In genomic region chr2:61176807-61177206, GRCm38 (mm10) we compare ENCODE assay signal across 11 mouse cellular contexts.
DNase-seq lines count a peak whose midpoint lies in the region; ATAC-seq and TF ChIP-seq lines count a peak whose summit lies in the region.
"Had no signal": no experiment of that assay in that cellular context is flagged by ENCODE, and none has a peak within 500 bp of the region (broad histone marks: within the 10 kb centered on the region; RNA-seq: fewer than 3 reads in every experiment).

No protein-coding gene starts in this region.

- no peak overlapping the region for H3K9ac ChIP-seq in kidney, embryonic 14.5 days (ENCODE audit: low read depth, low read length)
- H3K9ac ChIP-seq: heart, embryonic 13.5 days; liver, embryonic 14.5 days had no signal

- H3K4me3 ChIP-seq in kidney, embryonic 14.5 days (ENCODE audit: low read length): no peak overlapping the region
- H3K4me3 ChIP-seq in kidney, adult 2 months (ENCODE audit: insufficient read depth, low read depth, low read length): no peak overlapping the region
- H3K4me3 ChIP-seq: heart, embryonic 13.5 days had no signal

- no peaks in the 10 kb centered on the region for H3K9me3 ChIP-seq in kidney, embryonic 14.5 days (ENCODE audit: control insufficient read depth, low read length)
- H3K9me3 ChIP-seq: G1E; heart, embryonic 13.5 days had no signal

- TF ChIP-seq POLR2A in kidney, adult 2 months (IDR thresholded peaks at IDR 0.05; ENCODE audit: low read depth, low read length): no peak

- H3K4me2 ChIP-seq in kidney, embryonic 14.5 days (replicated peaks; ENCODE audit: low read depth, low read length): no peak overlapping the region
- H3K4me2 ChIP-seq: heart, embryonic 13.5 days had no signal

- H3K27ac ChIP-seq in kidney, embryonic 14.5 days (ENCODE audit: low read depth, low read length): no peak overlapping the region
- H3K27ac ChIP-seq in kidney, adult 2 months (ENCODE audit: insufficient read depth, low read depth, low read length): peak overlapping the region; percentile 81
- H3K27ac ChIP-seq: heart, embryonic 13.5 days; liver, embryonic 14.5 days had no signal

- ATAC-seq in kidney, embryonic 14.5 days (ENCODE audit: low FRiP score, low TSS enrichment): no peak
- ATAC-seq in monocyte, adult 5-6 weeks (replicated peaks; ENCODE audit: insufficient number of reproducible peaks, low FRiP score, low TSS enrichment, poor library complexity, severe bottlenecking): no peak
- no peak for ATAC-seq in erythroblast, adult 5-6 weeks (replicated peaks; ENCODE audit: low FRiP score, poor library complexity, severe bottlenecking)

- no peaks in the 10 kb centered on the region for H3K36me3 ChIP-seq in kidney, embryonic 14.5 days (ENCODE audit: control insufficient read depth, insufficient read depth, low read length)
- no peaks in the 10 kb centered on the region for H3K36me3 ChIP-seq in kidney, adult 2 months (ENCODE audit: control insufficient read depth, insufficient read depth, low read length)
- H3K36me3 ChIP-seq: G1E; heart, embryonic 13.5 days had no signal

- H3K27me3 ChIP-seq in kidney, embryonic 14.5 days (ENCODE audit: control insufficient read depth, insufficient read depth, low read length): no peaks in the 10 kb centered on the region
- H3K27me3 ChIP-seq in kidney, adult 2 months (replicated peaks; ENCODE audit: control insufficient read depth, insufficient read depth, low read length): no peaks in the 10 kb centered on the region
- H3K27me3 ChIP-seq: heart, embryonic 13.5 days had no signal

- WGBS in kidney, embryonic 14.5 days: 19% methylated on average over 2 of the region's 2 CpGs
- 33% methylated on average over 2 of the region's 2 CpGs for WGBS in kidney, adult 2 months

- 0 out of 2 replicates have a peak, but pooled peaks cover 3% of the 10 kb centered on the region for H3K4me1 ChIP-seq in kidney, embryonic 14.5 days (ENCODE audit: control insufficient read depth, insufficient read depth, low read length)
- no peaks in the 10 kb centered on the region for H3K4me1 ChIP-seq in kidney, adult 2 months (ENCODE audit: control insufficient read depth, insufficient read depth, low read length)

- TF ChIP-seq CTCF in kidney, adult 2 months (conservative IDR thresholded peaks at IDR 0.05; ENCODE audit: insufficient read depth, insufficient read length, low read depth, low read length): no peak

- peak; percentile 48 for DNase-seq in kidney, adult 11 months
- DNase-seq in adrenal gland, postnatal 36 days: peak; percentile 8 to 35
- peak; percentile 78 for DNase-seq in kidney, adult 2 months
- DNase-seq in mesoderm, embryonic 11.5 days (ENCODE audit: low read depth, low spot score): peak; percentile 67
- no peak for DNase-seq in right cerebral cortex, postnatal 14 days
